Mouse (Mus musculus): ENCODE results near the gene Nphp4. TPM values are rescaled to one million over a fixed set of nuclear protein-coding genes. Genes with fewer than 3 reads are reported as not detected.

The Nphp4 gene
- polyA plus RNA-seq (2015; fragmentation: Nextera tagmentation; extraction: Ambion mirVana), result 0.96 and 1.3 TPM in 2 replicates

DNA sequence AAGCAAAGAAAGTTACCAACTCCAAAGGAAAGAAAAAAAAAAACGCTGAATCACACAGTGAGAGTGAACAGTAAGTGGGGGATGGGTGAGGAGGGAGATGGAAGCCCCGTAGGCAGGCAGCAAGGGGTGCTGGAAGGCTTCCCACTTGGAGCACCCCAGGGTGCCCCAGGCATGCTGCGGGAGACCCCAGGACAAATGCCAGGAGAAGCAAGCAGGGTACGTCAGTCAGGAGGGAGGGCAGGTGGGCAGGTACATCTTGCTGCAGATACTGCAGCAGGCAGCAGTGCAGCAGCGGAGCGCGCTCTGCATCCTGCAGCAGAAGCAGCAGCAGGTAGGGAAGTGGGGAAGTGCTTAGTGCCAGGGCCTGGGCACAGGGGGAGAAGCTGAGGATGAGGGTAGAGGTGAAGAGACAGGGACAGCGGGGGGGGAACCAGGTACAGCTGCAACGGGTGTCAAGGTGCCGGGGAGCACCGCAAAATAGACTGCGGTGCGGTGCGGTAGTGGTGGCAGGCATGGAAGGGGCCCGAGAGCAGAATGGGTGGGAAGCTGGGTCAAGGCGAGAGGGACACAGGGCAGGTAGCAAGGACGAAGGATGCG, at the start of gene Nphp4:
Nphp4 (plus strand) TSS at position 280 of the 597 bp plus-strand sequence.
- peak; percentile 22 for DNase-seq (ENCODE audit: low spot score)

DNA sequence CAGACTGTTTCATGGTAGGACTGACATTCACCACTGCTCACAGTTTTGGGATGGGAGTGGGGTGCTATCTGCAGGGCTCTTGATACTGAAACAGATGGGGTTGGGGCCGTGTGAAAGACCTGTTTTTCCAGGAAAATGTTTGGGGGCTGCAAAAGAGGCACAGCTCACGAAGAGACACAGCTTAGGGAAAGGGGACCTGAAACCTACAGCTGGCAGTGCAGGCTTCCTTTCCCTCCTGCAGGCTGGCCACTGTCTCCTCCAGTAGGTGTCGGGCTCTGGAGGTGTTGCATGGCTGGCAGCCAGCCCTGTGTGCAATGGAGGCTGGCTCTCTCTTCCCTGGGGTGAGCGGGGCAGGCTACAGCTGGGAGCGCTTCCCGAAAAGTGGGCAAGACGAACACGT, 48.2 kb upstream of the Nphp4 start:
- DNase-seq (ENCODE audit: low spot score), result no peak

DNA sequence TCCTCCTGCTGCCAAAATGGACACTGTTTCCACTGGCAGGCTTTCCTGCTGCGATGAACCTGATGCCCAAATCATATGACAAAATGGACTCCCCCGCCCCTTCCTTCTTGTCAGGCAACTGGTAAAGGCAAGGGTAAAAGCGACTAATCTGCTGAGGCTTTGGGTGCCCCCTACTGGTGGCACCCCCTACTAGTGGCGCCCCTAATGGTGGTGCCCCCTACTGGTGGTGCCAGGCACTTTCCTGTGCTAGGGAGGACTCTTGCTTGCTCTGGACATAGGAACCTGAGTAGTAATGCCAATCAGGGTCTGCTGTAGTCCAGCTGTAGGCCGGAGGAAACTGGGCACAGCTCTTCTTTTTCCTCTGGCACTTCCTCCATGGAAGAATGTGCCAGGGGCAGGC, 44.2 kb upstream of the Nphp4 start:
- peak; percentile 53 for DNase-seq (ENCODE audit: low spot score)

DNA sequence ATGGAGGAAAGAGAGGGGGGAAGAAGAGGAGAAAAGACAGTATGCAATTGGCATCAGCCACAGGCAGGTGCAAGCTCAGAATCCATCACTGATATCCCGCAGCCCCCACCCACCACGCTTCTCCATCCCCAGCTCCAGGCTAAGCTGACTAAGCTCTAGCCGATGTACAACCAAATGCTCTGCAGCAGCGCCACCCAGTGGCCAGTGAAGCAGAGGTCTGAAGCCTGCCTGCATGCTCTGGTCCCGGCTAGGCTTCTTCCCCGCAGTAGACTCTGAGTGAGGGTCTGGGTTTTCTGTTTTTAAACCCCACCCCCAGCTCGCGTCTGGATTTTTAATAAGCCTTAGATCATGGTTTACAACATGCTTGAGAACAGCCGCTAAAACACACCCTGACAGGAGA, 41.7 kb upstream of the Nphp4 start:
- DNase-seq (ENCODE audit: low spot score), result peak; percentile 76

DNA sequence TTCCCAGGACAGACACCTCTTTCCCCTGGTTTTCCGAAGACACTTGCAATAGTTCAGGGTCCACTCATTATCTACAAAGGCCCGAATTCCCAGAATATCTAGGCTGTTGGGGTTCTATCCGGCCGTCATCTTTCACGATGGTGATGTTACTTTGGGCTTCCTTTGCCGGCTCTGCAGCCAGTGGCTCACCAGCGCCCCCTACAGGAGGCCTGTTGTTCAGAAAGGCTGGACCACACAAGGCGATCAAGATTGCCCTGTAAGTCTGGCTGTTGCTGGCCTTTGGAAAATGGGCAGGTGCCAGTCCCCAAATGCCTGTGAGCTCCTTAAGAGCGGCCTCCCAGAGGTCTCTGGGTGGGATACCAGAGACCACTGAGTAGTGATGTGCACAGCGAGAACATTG, 41.3 kb upstream of the Nphp4 start:
- peak; percentile 51 for DNase-seq (ENCODE audit: low spot score)

GRCm38 (mm10) chr4:152440882-152441281, 35.6 kb upstream of the Nphp4 start:
- DNase-seq (ENCODE audit: low spot score), result no peak

- DNase-seq (ENCODE audit: low spot score), result no peak
These were observed 35.0 kb upstream of the Nphp4 start for GRCm38 (mm10) chr4:152441536-152441935.

DNA sequence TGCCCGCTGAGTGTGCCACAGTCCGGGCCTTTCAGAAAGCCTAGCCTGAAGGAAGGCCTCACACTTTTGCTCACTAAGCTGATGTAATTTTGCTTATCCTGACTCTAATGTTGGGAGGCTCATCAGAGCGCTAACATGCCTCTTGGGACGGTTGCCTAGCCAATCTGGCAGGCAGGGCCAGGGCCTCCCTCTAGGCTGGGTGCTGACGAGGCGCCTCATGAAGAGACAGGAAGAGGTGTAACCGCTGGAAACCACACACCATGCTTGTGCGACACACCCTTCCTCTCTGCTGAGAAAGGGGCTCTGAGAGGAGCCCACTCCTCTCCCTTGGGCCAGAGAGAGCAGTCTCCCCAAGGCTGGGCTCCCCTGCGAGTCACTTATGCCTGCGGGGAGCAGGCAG, 30.3 kb upstream of the Nphp4 start:
- peak; percentile 81 for DNase-seq (ENCODE audit: low spot score)

DNA sequence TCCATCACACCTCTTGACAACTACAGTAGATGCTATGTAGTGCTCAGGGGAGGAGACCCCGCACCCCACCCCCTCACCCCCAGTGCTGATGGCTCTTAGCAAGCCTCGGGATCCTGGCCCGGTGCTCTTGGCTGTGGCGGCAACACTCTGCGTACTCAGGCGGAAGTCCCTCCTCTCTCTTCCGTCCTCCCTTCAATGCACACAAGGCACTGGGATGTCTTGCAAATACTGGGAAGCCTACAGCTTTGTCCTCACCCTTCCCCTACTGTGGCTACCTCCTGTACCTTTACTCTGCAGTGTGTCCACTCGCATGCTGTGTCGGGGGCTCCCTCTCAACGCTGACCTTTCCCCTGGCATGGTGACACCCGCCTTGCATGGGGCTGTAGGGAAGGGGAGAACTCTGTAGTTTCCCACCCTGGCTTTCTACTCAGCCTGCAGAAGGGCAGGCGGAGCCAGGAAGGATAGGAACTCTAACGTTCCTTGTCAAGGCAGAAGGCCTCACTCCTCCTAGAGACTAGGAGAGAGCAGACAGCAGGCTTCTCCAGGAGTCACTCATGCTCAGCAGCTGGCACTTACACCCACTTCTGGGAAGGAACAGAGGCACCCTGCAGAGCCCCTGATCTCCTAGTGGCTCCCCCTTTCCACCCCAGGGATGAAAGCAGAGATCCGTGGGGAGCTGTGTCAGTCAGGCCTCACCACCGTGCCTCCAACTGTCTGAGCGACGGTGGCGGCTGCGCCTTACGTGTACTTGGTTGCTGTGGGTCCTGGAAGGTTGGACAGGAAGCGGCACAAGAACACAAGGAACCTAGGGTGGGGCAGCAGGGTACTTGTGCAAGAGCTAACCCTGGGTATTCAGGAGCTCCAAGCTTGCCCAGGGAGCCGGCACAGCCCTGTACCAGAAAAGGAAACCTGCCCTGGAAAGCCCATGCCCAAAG, 28.5 kb upstream of the Nphp4 start:
- peak; percentile 22 for DNase-seq (ENCODE audit: low spot score)

GRCm38 (mm10) chr4:152448666-152449018, 27.9 kb upstream of the Nphp4 start:
- peak; percentile 89 for DNase-seq (ENCODE audit: low spot score)

- DNase-seq (ENCODE audit: low spot score), result peak; percentile 34
These were observed 25.1 kb upstream of the Nphp4 start for GRCm38 (mm10) chr4:152451371-152451770.

GRCm38 (mm10) chr4:152453079-152453478, 23.4 kb upstream of the Nphp4 start:
- DNase-seq (ENCODE audit: low spot score), result no peak

DNA sequence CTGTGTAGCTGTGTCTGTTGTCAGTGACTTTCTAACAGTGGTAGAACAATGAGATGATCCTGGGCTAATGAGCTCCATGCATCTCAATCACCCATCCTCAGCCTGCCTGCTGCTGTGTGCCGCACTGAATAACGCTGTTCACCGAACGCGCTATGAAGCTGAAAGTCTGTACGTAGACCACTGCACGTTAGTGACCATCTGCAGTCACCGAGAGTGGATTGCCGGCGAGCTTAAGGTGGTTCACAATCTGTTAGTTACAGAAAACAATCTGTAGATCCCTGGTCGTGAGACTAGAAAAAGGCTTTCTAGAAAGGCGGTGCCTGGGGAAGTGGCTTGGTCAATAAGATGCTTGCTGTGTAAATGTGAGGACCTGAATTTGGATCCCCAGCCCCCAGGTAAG, 22.4 kb upstream of the Nphp4 start:
- DNase-seq (ENCODE audit: low spot score), result no peak

DNA sequence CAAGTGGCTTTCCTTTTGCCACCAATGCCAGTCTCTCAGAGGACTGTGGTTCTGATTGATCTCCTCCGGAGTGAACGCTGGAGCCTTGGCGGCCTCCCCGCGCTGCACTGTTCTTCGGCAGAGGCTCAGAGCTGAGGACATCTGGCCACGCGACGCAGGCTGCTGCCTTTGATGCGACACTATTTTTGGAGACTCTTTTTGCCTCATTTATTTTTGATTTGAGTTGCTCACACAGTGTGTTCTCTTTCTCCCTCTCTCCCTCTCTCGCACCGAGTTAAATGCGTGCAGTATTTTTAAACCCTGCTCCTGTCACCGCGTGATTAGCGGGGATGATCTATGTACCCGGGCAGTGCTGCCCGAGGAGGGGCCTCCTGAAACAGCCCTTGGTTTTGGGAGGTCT, 19.9 kb upstream of the Nphp4 start:
- DNase-seq (ENCODE audit: low spot score), result no peak

DNA sequence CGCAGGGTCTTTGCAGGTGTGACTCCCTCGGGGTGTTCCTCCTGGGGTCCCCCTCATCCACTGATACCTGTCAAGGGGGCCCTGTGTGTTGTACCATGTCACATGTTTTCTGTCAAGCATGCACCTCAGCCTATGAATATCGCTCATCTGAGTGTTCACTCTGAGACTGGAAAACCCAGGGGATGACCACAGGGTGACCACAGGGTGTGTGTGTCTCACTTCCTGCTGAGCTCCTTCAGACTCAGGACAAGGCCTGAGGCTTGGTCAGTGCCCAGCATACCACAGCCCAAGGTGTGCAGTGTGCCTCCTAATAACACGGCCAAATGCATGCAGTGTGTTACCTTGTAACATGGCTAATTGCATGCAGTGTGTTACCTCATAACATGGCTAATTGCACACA, 18.8 kb upstream of the Nphp4 start:
- DNase-seq (ENCODE audit: low spot score), result no peak

GRCm38 (mm10) chr4:152462516-152462915, 14.0 kb upstream of the Nphp4 start:
- DNase-seq (ENCODE audit: low spot score), result no peak

- DNase-seq (ENCODE audit: low spot score), result no peak
These were observed 13.4 kb upstream of the Nphp4 start for GRCm38 (mm10) chr4:152463147-152463546.

- no peak for DNase-seq (ENCODE audit: low spot score)
These were observed 11.4 kb upstream of the Nphp4 start for GRCm38 (mm10) chr4:152465116-152465515.

DNA sequence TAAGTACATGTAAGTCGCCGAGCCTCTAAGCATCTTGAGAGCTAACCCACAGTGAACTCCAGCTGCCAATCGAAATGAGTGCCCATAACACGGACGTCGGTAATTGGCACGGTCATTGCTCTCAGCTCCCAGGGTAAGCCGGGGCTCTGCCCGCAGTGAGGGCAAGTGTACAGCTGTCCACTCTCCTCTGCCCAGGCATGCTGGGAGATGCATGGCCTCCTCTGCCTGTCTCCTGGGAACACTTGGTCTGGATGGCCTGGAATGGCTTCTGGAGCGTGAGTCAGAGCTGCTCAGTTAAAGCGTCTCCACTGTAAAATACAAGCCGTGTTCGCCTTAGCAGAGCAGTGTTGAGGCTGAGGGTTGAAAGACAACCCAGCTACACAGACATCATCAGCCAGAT, 9.9 kb upstream of the Nphp4 start:
- DNase-seq (ENCODE audit: low spot score), result no peak

GRCm38 (mm10) chr4:152467951-152468350, 8.6 kb upstream of the Nphp4 start:
- no peak for DNase-seq (ENCODE audit: low spot score)

DNA sequence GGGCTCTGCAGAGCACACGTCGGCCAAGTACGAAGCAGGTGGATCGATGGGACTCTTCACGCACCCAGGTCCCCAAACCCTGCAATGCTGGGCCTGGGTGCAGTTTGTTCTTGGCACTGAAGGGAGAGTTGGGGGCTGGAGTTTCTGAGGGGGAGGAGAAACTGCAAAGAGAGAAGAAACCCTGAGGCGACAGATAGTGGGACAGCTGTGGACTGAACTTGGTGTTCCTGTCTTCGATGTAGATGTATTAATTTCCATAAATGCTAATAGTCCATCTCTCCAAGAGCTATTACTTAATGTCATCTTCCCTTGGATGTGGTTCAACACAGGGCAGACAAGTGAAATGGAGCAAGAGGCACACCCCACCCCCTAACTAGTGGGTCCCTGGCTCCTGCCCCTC, 565 bp upstream of the Nphp4 start:
- no peak for DNase-seq (ENCODE audit: low spot score)

GRCm38 (mm10) chr4:152477106-152477465, 580 bp downstream of the Nphp4 start:
- no peak for DNase-seq (ENCODE audit: low spot score)
